Mouse (Mus musculus): ENCODE results near the gene Hpse2. TPM values are rescaled to one million over a fixed set of nuclear protein-coding genes. Genes with fewer than 3 reads are reported as not detected.

The Hpse2 gene
- polyA plus RNA-seq, 1 experiment from 2014 or later, result 1.1 TPM

GRCm38 (mm10) chr19:42776813-42777212 is 611.3 kb downstream of the Hpse2 start:
- Histone ChIP-seq H3K27me3 (ENCODE audit: control insufficient read depth, insufficient read depth, low read length) (no peaks in the 10 kb centered on the region), H3K27ac (replicated peaks in 1 of 2; ENCODE audit: control insufficient read depth in 1 of 2, insufficient read depth in 1 of 2, low read depth in 2 of 2, low read length in 2 of 2) (no peak overlapping the region), H3K9ac (ENCODE audit: low read length) (no peak overlapping the region), H3K4me1 (ENCODE audit: control insufficient read depth in 2 of 2, insufficient read depth in 2 of 2, low read length in 2 of 2) (peaks cover 3 to 6% of the 10 kb centered on the region in 2 experiments; a peak in 2 of 4 replicates), H3K4me2 (ENCODE audit: low read length) (no peak overlapping the region), H3K9me3 (ENCODE audit: control insufficient read depth, low read length) (no peaks in the 10 kb centered on the region), H3K4me3 (ENCODE audit: control insufficient read depth in 1 of 2, insufficient read depth in 1 of 2, low read depth in 1 of 2, low read length in 2 of 2) (no peak overlapping the region), H3K36me3 (ENCODE audit: control insufficient read depth, insufficient read depth, low read length) (no peaks in the 10 kb centered on the region)
- ATAC-seq (ENCODE audit: insufficient number of reproducible peaks, insufficient read depth, low FRiP score, low read depth), result no peak
- 98% methylated on average over 1 of the region's 1 CpGs for WGBS

DNA sequence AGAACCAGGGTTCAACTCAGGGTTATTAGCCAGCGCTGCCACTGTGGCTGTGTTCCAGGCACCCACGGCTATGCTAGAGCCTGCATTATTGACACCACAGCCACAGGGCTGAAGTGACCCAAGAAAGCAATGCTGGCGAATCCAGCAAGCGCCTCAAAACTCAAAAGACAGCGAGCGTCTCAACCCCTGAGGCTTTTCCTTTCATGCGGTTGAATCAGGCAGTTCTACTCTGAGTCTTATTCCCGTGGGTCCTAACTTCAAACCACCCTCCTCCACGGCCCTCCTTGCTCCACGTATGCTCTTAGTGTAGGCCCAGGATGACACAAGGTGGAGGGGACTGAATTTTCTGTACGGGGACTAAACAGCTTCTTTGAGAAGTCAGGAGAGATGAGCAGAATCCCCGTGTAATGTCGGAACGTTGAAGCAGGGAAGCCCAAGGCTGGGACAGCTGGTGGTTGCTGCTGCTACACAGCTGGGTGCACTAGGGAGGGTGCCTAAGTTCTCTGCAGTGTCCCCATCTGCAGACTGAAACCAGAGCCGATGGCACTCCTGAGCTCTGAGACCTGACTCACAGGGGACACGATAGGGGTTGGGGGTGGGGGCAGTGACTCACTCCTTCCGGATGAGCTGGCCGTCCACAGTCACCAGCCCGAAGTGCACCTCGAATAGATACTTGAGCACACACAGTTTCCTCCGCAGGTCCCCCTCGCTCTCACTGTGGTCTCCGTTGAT is 617.8 kb downstream of the Hpse2 start:
- Histone ChIP-seq H3K27me3 (ENCODE audit: control insufficient read depth, insufficient read depth, low read length) (no peaks in the 10 kb centered on the region), H3K27ac (replicated peaks in 1 of 2; ENCODE audit: control insufficient read depth in 1 of 2, insufficient read depth in 1 of 2, low read depth in 2 of 2, low read length in 2 of 2) (no peak overlapping the region), H3K9ac (ENCODE audit: low read length) (no peak overlapping the region), H3K4me3 (ENCODE audit: control insufficient read depth in 1 of 2, insufficient read depth in 1 of 2, low read depth in 1 of 2, low read length in 2 of 2) (no peak overlapping the region), H3K4me1 (ENCODE audit: control insufficient read depth in 2 of 2, insufficient read depth in 2 of 2, low read length in 2 of 2) (peaks cover 0 to 6% of the 10 kb centered on the region in 2 experiments; a peak in 2 of 4 replicates), H3K36me3 (ENCODE audit: control insufficient read depth, insufficient read depth, low read length) (peaks cover 22% of the 10 kb centered on the region; the same call in 1 of the 2 replicates), H3K9me3 (ENCODE audit: control insufficient read depth, low read length) (no peaks in the 10 kb centered on the region), H3K4me2 (ENCODE audit: low read length) (no peak overlapping the region)
- ATAC-seq (ENCODE audit: insufficient number of reproducible peaks, insufficient read depth, low FRiP score, low read depth), result no peak
- WGBS, result 66% methylated on average over 23 of the region's 23 CpGs

GRCm38 (mm10) chr19:42769648-42770047 is 618.5 kb downstream of the Hpse2 start:
- WGBS, result 89% methylated on average over 10 of the region's 10 CpGs
- ATAC-seq (ENCODE audit: insufficient number of reproducible peaks, insufficient read depth, low FRiP score, low read depth), result no peak
- Histone ChIP-seq H3K9ac (ENCODE audit: low read length) (no peak overlapping the region), H3K9me3 (ENCODE audit: control insufficient read depth, low read length) (no peaks in the 10 kb centered on the region), H3K27me3 (ENCODE audit: control insufficient read depth, insufficient read depth, low read length) (no peaks in the 10 kb centered on the region), H3K4me2 (ENCODE audit: low read length) (no peak overlapping the region), H3K4me1 (ENCODE audit: control insufficient read depth in 2 of 2, insufficient read depth in 2 of 2, low read length in 2 of 2) (peaks cover 0 to 6% of the 10 kb centered on the region in 2 experiments; a peak in 2 of 4 replicates), H3K4me3 (ENCODE audit: control insufficient read depth in 1 of 2, insufficient read depth in 1 of 2, low read depth in 1 of 2, low read length in 2 of 2) (no peak overlapping the region), H3K27ac (replicated peaks in 1 of 2; ENCODE audit: control insufficient read depth in 1 of 2, insufficient read depth in 1 of 2, low read depth in 2 of 2, low read length in 2 of 2) (no peak overlapping the region), H3K36me3 (ENCODE audit: control insufficient read depth, insufficient read depth, low read length) (peaks cover 22% of the 10 kb centered on the region; the same call in 1 of the 2 replicates)

- no peak for ATAC-seq (ENCODE audit: insufficient number of reproducible peaks, insufficient read depth, low FRiP score, low read depth)
- H3K9ac ChIP-seq (ENCODE audit: low read length), result no peak overlapping the region
- 69% methylated on average over 8 of the region's 8 CpGs for whole genome bisulfite sequencing
Observed at GRCm38 (mm10) chr19:42767361-42767760, 620.8 kb downstream of the Hpse2 start.

GRCm38 (mm10) chr19:42764398-42764797 is 623.8 kb downstream of the Hpse2 start:
- Histone ChIP-seq H3K4me3 (ENCODE audit: control insufficient read depth in 1 of 2, insufficient read depth in 1 of 2, low read depth in 1 of 2, low read length in 2 of 2) (no peak overlapping the region), H3K27me3 (ENCODE audit: control insufficient read depth, insufficient read depth, low read length) (no peaks in the 10 kb centered on the region), H3K9ac (ENCODE audit: low read length) (no peak overlapping the region), H3K36me3 (ENCODE audit: control insufficient read depth, insufficient read depth, low read length) (peaks cover 15% of the 10 kb centered on the region; the same call in 1 of the 2 replicates), H3K4me2 (ENCODE audit: low read length) (no peak overlapping the region), H3K4me1 (ENCODE audit: control insufficient read depth in 2 of 2, insufficient read depth in 2 of 2, low read length in 2 of 2) (peaks cover 0 to 6% of the 10 kb centered on the region in 2 experiments; a peak in 2 of 4 replicates), H3K27ac (replicated peaks in 1 of 2; ENCODE audit: control insufficient read depth in 1 of 2, insufficient read depth in 1 of 2, low read depth in 2 of 2, low read length in 2 of 2) (no peak overlapping the region), H3K9me3 (ENCODE audit: control insufficient read depth, low read length) (no peaks in the 10 kb centered on the region)
- 78% methylated on average over 10 of the region's 10 CpGs for WGBS
- ATAC-seq (ENCODE audit: insufficient number of reproducible peaks, insufficient read depth, low FRiP score, low read depth), result no peak

More at GRCm38 (mm10) chr19:42767361-42767760, 620.8 kb downstream of the Hpse2 start:
- Histone ChIP-seq H3K9me3 (ENCODE audit: control insufficient read depth, low read length) (no peaks in the 10 kb centered on the region), H3K27me3 (ENCODE audit: control insufficient read depth, insufficient read depth, low read length) (no peaks in the 10 kb centered on the region), H3K4me2 (ENCODE audit: low read length) (no peak overlapping the region), H3K4me3 (ENCODE audit: control insufficient read depth in 1 of 2, insufficient read depth in 1 of 2, low read depth in 1 of 2, low read length in 2 of 2) (no peak overlapping the region), H3K4me1 (ENCODE audit: control insufficient read depth in 2 of 2, insufficient read depth in 2 of 2, low read length in 2 of 2) (peaks cover 0 to 6% of the 10 kb centered on the region in 2 experiments; a peak in 2 of 4 replicates), H3K36me3 (ENCODE audit: control insufficient read depth, insufficient read depth, low read length) (peaks cover 22% of the 10 kb centered on the region; the same call in 1 of the 2 replicates), H3K27ac (replicated peaks in 1 of 2; ENCODE audit: control insufficient read depth in 1 of 2, insufficient read depth in 1 of 2, low read depth in 2 of 2, low read length in 2 of 2) (no peak overlapping the region)

- Histone ChIP-seq H3K27me3 (ENCODE audit: control insufficient read depth, insufficient read depth, low read length) (no peaks in the 10 kb centered on the region), H3K36me3 (ENCODE audit: control insufficient read depth, insufficient read depth, low read length) (0 out of 2 replicates have a peak, but pooled peaks cover 7% of the 10 kb centered on the region), H3K4me3 (ENCODE audit: control insufficient read depth in 1 of 2, insufficient read depth in 1 of 2, low read depth in 1 of 2, low read length in 2 of 2) (no peak overlapping the region), H3K27ac (replicated peaks in 1 of 2; ENCODE audit: control insufficient read depth in 1 of 2, insufficient read depth in 1 of 2, low read depth in 2 of 2, low read length in 2 of 2) (no peak overlapping the region), H3K4me1 (ENCODE audit: control insufficient read depth in 2 of 2, insufficient read depth in 2 of 2, low read length in 2 of 2) (peaks cover 21 to 29% of the 10 kb centered on the region in 2 experiments), H3K9me3 (ENCODE audit: control insufficient read depth, low read length) (no peaks in the 10 kb centered on the region), H3K4me2 (ENCODE audit: low read length) (no peak overlapping the region), H3K9ac (ENCODE audit: low read length) (no peak overlapping the region)
- 84% methylated on average over 6 of the region's 6 CpGs for WGBS
- no peak for ATAC-seq (ENCODE audit: insufficient number of reproducible peaks, insufficient read depth, low FRiP score, low read depth)
Observed at GRCm38 (mm10) chr19:42756671-42757070, 631.5 kb downstream of the Hpse2 start.

DNA sequence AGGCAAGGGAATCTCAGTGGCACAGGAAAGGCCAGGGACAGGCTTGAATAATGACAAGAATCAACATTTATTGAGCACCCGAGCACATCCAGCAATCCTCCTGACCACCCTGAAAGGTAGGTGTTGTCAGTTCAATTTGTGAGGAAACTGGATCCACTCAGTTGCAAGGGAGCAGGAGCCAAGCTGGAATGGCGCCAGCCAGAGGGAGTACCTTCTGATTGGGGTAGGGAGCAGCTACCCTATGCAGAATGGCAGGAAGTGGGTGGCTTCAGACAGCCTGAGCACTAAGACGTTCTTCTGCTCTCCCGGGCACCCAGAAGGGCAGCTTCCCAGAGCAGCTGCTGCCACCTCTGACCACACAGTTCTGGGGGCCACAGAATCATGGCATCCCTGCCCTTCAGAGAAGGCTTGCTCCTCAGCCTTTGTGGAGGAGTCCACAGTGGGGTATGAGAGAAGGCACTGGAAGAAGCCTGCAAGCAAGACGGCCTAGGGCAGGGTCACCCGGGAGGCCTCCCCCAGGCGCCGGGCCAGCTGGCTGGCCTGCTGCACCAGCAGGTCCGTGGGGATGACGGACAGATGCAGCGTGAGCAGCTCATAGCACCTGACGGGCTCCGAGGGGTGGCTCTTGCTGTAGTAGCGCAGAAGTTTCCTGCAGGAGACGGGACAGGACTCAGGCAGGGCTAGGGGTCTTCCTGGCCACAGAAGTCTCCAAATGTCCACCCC is 632.8 kb downstream of the Hpse2 start:
- Histone ChIP-seq H3K9ac (ENCODE audit: low read length) (no peak overlapping the region), H3K27me3 (ENCODE audit: control insufficient read depth, insufficient read depth, low read length) (no peaks in the 10 kb centered on the region), H3K4me3 (ENCODE audit: control insufficient read depth in 1 of 2, insufficient read depth in 1 of 2, low read depth in 1 of 2, low read length in 2 of 2) (no peak overlapping the region), H3K4me1 (ENCODE audit: control insufficient read depth in 2 of 2, insufficient read depth in 2 of 2, low read length in 2 of 2) (peaks cover 27 to 32% of the 10 kb centered on the region in 2 experiments), H3K27ac (replicated peaks in 1 of 2; ENCODE audit: control insufficient read depth in 1 of 2, insufficient read depth in 1 of 2, low read depth in 2 of 2, low read length in 2 of 2) (no peak overlapping the region), H3K9me3 (ENCODE audit: control insufficient read depth, low read length) (no peaks in the 10 kb centered on the region), H3K4me2 (ENCODE audit: low read length) (no peak overlapping the region), H3K36me3 (ENCODE audit: control insufficient read depth, insufficient read depth, low read length) (0 out of 2 replicates have a peak, but pooled peaks cover 7% of the 10 kb centered on the region)
- ATAC-seq (ENCODE audit: insufficient number of reproducible peaks, insufficient read depth, low FRiP score, low read depth), result no peak
- WGBS, result 48% methylated on average over 15 of the region's 15 CpGs
